Mouse (Mus musculus) hindlimb bud, embryonic 11.5 days (tissue): ENCODE data around the gene 4930519G04Rik.
"Not testable (repeated sequence)": the region's sequence is repeated elsewhere in the genome, so short reads cannot be mapped to it uniquely, and the experiment has no call there.

Experiments used
- DNase-seq: peaks from one replicate; pipeline ENCODE4 v3.0.0-alpha.2; 2012; ENCODE audit warnings: low read depth, low spot score; ENCODE audit errors: extremely low spot score

The 4930519G04Rik gene

GRCm38 (mm10) chr5:114853364-114853763, at the start of gene 4930519G04Rik:
TSS of gene 4930519G04Rik (plus strand) at chr5:114853664.
- not testable (repeated sequence) for DNase-seq

DNA sequence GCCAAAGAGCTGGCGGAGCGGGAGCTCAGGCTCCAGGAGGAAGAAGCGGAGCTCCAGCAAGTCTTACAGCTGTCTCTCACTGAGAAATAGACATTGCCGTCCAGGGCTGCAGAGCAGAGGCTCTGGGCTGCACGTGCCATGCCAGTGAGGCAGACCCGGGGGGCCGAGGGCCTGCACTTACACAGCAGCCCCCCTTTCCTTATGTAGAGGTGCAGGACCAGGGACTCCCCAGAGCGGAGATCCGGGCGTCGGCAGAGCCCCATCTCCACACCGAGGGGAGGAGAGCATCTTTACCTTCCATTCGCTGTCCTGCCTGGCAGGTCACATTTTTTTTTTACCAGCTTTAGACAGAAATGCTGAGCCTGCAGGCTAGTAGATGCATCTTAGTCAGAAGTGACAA, 49.1 kb upstream of the 4930519G04Rik start:
- no peak for DNase-seq

DNA sequence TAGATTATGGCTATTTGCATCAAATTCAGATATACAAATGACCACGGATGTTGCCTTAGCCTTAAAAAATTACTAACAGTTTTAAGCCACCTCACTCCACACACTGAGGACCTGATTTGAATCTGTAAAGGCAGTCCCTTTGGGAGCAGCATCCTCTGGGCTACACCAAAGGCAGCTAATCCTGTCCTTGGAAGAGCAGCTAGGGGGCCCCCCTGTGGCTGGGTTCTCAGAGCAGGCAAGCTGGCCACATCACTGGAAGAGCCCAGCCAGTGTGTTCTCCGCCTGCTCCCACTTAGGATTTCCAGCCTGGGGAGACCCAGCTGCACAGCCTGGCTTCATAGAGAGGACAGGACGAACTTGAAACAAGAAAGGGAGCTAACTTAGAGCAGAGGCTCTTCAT, 48.5 kb upstream of the 4930519G04Rik start:
- DNase-seq: no peak

DNA sequence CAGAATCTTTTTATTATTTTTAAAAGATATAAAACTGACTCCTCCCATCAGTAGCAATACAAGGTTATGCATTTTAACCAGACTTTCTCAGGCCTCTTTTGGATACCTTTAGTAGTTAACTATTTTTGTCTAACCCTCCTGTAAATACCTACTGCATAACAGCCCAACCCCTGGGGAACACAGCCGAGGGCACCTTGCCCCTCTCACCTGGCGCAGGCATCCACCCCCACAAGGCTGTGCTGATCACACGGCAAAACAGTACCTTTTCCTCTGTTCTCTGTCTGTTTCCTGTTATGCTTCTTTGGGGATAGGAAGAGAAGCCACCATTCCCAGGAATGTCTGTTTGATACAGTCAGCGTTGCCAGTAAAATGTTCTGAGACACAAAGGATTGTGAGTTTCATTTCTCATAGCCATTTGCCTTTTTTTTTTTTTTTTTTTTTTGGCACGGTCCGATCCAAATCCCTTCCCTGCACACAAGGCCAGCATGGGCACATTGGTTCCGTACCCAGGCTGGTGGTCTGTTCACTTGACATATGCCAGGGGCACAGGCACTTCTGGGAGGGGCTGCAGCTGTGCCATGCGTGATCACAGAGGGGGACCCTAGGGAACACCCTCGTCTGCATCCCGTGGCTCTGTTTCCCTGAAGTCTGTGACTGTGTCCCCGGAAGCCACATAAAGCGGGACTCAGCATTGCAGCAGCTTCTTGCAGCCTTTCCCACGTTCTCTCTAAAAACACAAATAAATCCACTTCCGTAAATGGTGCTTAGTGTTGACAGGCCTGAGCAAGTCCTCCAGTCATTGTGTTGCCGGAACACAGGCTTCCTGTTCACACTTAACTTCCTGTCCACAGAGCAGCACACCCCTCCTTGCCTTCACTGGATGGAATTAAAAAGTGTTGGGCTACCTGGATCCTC, 47.8 kb upstream of the 4930519G04Rik start:
- no peak for DNase-seq

- no peak for DNase-seq
These were observed 46.8 kb upstream of the 4930519G04Rik start for GRCm38 (mm10) chr5:114806636-114807035.

DNA sequence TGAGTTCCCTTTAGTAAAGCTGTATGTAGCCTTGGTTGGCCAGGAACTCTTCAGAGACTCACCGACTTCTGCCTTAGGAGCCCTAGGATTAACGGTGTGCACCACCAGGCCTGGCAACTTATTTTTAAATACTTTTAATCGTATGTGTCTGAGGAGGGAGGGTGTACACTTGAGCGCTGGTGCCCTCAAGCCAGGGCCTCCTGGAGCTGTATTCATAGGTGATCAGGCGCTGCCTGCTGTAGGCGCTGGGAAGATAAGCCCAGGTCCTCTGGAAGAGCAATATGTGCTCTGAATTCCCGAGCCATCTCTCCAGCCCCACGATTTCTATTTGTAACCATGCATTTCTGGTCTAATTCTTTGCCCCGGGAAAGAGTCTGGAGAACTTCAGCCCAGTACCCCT, 46.4 kb upstream of the 4930519G04Rik start:
- DNase-seq: no peak

GRCm38 (mm10) chr5:114807468-114807867, 46.0 kb upstream of the 4930519G04Rik start:
- DNase-seq: no peak

GRCm38 (mm10) chr5:114807893-114808292, 45.6 kb upstream of the 4930519G04Rik start:
- DNase-seq: no peak

DNA sequence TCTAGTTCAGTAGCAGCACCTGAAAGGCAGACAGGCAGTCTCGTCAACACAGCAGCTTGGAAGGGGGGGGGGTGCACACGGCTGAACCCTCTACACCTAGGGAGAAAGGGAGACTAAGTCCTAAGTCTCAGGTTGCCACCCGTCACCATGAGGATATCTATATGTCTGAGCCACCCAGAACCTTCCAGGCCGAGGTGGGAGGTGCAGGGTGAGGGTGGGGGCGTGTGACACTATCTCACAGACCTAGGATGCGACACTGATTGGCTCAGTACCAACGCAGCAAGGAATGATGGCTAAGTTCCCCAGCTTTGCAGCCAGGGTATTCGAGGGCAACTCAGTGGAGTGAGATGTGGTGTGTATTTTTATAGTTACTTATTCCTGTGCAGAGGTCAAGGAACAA, 45.1 kb upstream of the 4930519G04Rik start:
- no peak for DNase-seq

GRCm38 (mm10) chr5:114809181-114809756, 44.2 kb upstream of the 4930519G04Rik start:
- no peak for DNase-seq

DNA sequence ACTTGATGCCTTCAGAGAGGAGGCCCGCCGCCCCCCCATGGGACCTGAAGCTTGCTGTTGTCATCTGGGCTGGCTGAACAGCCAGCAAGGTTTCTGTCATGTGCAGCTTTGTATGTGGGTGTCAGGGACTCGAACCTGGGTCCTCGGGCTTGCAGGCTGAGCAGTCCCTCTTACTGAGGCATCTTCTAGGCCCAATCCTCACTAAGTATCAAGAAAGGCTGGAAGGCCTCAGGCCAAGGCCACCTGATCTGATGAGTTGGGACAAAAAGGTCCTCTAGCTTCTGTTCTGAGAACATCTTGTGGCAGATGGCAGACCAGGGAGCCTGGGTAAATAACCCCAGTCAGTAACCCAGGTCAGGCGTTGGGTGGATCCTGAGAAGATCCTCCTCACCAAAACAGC, 43.6 kb upstream of the 4930519G04Rik start:
- no peak for DNase-seq

- no peak for DNase-seq
These were observed 39.8 kb upstream of the 4930519G04Rik start for GRCm38 (mm10) chr5:114813525-114814181.

GRCm38 (mm10) chr5:114816599-114816998, 36.9 kb upstream of the 4930519G04Rik start:
- DNase-seq: no peak

DNA sequence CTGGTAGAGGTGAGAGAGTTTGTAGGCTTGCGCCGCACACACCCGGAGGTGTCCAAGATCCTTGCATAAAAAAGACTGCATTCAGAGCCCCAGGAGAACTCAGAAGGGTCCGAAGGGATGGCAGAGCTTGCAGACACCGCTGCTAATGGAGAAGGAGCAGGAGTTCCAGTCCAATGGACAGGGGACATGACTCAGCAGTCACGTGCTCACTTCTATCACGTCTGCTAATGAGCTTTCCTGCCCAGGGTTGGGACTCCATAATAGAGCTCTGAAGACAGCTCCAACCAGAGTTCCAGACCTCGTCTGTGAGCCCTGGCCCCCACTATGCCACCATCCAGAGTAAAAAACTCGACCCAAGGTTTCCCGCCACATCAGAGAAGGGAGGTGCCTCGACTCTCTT, 35.3 kb upstream of the 4930519G04Rik start:
- DNase-seq: no peak

GRCm38 (mm10) chr5:114822796-114823688, 30.4 kb upstream of the 4930519G04Rik start, which contains the start of gene 1500011B03Rik:
TSS of gene 1500011B03Rik (minus strand) at chr5:114823468.
- no peak for DNase-seq

GRCm38 (mm10) chr5:114824197-114824596, 29.3 kb upstream of the 4930519G04Rik start:
- no peak for DNase-seq

- DNase-seq: no peak
These were observed 27.3 kb upstream of the 4930519G04Rik start for GRCm38 (mm10) chr5:114825978-114826691.

DNA sequence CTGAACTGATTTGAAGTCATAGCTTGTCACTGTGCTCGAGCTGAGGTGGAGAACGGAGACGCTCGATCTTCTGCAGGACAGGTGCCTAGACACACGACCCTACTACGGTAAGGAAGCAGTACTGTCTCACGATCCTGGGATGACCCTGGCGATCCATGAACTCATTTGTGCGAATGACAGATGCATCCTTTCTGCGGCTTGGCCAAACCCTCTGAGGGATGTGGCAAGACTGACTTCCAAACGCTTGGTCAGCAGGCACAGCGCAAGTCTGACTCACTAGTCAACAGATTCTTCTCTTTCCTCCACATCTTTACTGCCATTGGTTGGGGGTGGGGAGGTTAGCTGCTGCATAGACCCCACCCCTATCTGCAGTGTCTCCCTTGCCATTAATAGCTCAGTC, 26.0 kb upstream of the 4930519G04Rik start:
- no peak for DNase-seq

- DNase-seq: no peak
These were observed 23.7 kb upstream of the 4930519G04Rik start for GRCm38 (mm10) chr5:114829740-114830139.

DNA sequence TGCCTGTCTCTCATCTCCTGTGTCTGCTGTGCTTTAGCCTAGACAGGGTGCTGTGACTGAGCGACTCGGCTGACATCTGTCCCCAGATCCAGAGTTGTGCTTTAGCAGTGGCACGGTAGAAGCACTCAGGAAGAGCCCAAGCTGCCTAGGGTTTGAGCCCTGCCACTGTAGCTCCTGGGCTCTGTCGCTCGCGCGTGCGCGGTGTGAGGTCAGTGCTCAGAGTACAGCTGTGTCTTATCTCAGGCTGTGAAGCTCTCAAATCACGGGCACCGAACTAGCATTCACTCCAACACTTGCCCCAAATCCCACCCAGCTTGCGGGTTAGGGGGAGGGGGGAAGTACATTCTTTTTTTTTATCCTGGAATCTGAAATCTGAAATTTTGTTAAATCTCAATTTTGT, 16.6 kb upstream of the 4930519G04Rik start:
- DNase-seq: no peak
